Mouse (Mus musculus): ENCODE results near the gene Opn3. TPM values are rescaled to one million over a fixed set of nuclear protein-coding genes. Genes with fewer than 3 reads are reported as not detected.

Opn3 gene
- total RNA-seq, 2 experiments from 2014 or later, result 0.94 to 1.5 TPM

- DNase-seq (ENCODE audit: low spot score in 2 of 2), result no peak
Measured at GRCm38 (mm10) chr1:175659900-175660299, 32.7 kb downstream of the Opn3 start.

GRCm38 (mm10) chr1:175648615-175649014 is 44.0 kb downstream of the Opn3 start:
- no peak for DNase-seq (ENCODE audit: low spot score in 2 of 2)

- no peak for DNase-seq (ENCODE audit: low spot score in 2 of 2)
Measured at GRCm38 (mm10) chr1:175646952-175647351, 45.6 kb downstream of the Opn3 start.

- no peak for DNase-seq (ENCODE audit: low spot score in 2 of 2)
Measured at GRCm38 (mm10) chr1:175643496-175644265, 48.9 kb downstream of the Opn3 start.

- DNase-seq (ENCODE audit: low spot score in 2 of 2), result no peak
Measured at GRCm38 (mm10) chr1:175640435-175641150, 52.0 kb downstream of the Opn3 start.

GRCm38 (mm10) chr1:175639072-175639471 is 53.5 kb downstream of the Opn3 start:
- DNase-seq (ENCODE audit: low spot score in 2 of 2), result no peak

GRCm38 (mm10) chr1:175637677-175638076 is 54.9 kb downstream of the Opn3 start:
- DNase-seq (ENCODE audit: low spot score in 2 of 2), result no peak

- no peak for DNase-seq (ENCODE audit: low spot score in 2 of 2)
Measured at GRCm38 (mm10) chr1:175632470-175632869, 60.1 kb downstream of the Opn3 start.

GRCm38 (mm10) chr1:175631721-175632221 is 60.8 kb downstream of the Opn3 start:
- no peak for DNase-seq (ENCODE audit: low spot score in 2 of 2)

- DNase-seq (ENCODE audit: low spot score in 2 of 2), result no peak
Measured at GRCm38 (mm10) chr1:175631080-175631479, 61.5 kb downstream of the Opn3 start.

GRCm38 (mm10) chr1:175630345-175630744 is 62.2 kb downstream of the Opn3 start:
- no peak for DNase-seq (ENCODE audit: low spot score in 2 of 2)

GRCm38 (mm10) chr1:175629248-175629647 is 63.3 kb downstream of the Opn3 start:
- no peak for DNase-seq (ENCODE audit: low spot score in 2 of 2)

- DNase-seq (ENCODE audit: low spot score in 2 of 2), result peak in 1 of 2 experiments; percentile 50
Measured at GRCm38 (mm10) chr1:175625990-175626692, 66.4 kb downstream of the Opn3 start.

- DNase-seq (ENCODE audit: low spot score in 2 of 2), result peak; percentile 94 to 98
Measured at GRCm38 (mm10) chr1:175625257-175625879, 67.2 kb downstream of the Opn3 start, which contains the start of gene Fh1. Gene Fh1, minus strand, starts transcription at chr1:175625635.

- DNase-seq (ENCODE audit: low spot score in 2 of 2), result no peak
Measured at GRCm38 (mm10) chr1:175623656-175624055, 68.9 kb downstream of the Opn3 start.

GRCm38 (mm10) chr1:175619814-175620431 is 72.7 kb downstream of the Opn3 start, which contains the start of gene Kmo:
Gene Kmo, plus strand, starts transcription at chr1:175620381.
- DNase-seq (ENCODE audit: low spot score in 2 of 2), result no peak

- no peak for DNase-seq (ENCODE audit: low spot score in 2 of 2)
Measured at GRCm38 (mm10) chr1:175614992-175615391, 77.6 kb downstream of the Opn3 start.
